Mouse (Mus musculus) midbrain, embryonic 16.5 days (tissue): ENCODE measurements around the gene Btbd8. TPM values are rescaled to one million over a fixed set of nuclear protein-coding genes. Genes with fewer than 3 reads are reported as not detected.

ENCODE experiments used
- ATAC-seq: fragments of 200-750 bp; cut with Nextera tagmentation; 2 replicates; pipeline ENCODE4 v1.8.0; 2017; ENCODE audit warnings: moderate TSS enrichment
- H3K27ac ChIP-seq: fragments of 300-500 bp; sonication (generic); 2 replicates; pipeline ENCODE4 v1.5.1; 2014; ENCODE audit warnings: mild to moderate bottlenecking, low read length, mixed read lengths
- H3K27me3 ChIP-seq: fragments of 300-500 bp; sonication (generic); 2 replicates; pipeline ENCODE4 v1.6.1; 2014; ENCODE audit warnings: low read depth, low read length, mixed read lengths; ENCODE audit not compliant: control insufficient read depth, insufficient read depth
- H3K36me3 ChIP-seq: fragments of 300-500 bp; sonication (generic); 2 replicates; pipeline ENCODE4 v1.6.1; 2014; ENCODE audit warnings: mild to moderate bottlenecking, low read length, moderate library complexity, mixed read lengths; ENCODE audit not compliant: control insufficient read depth, insufficient read depth
- H3K4me1 ChIP-seq: fragments of 300-500 bp; sonication (generic); 2 replicates; pipeline ENCODE4 v1.6.1; 2014; ENCODE audit warnings: mild to moderate bottlenecking, low read length, mixed read lengths; ENCODE audit not compliant: control insufficient read depth, insufficient read depth
- H3K4me2 ChIP-seq: fragments of 300-500 bp; sonication (generic); 2 replicates; pipeline ENCODE4 v1.6.1; 2014; ENCODE audit warnings: mild to moderate bottlenecking, low read length, mixed read lengths
- H3K4me3 ChIP-seq: fragments of 300-500 bp; sonication (generic); 2 replicates; pipeline ENCODE4 v1.5.1; 2014; ENCODE audit warnings: low read depth, mild to moderate bottlenecking, low read length, moderate library complexity, mixed read lengths
- H3K9ac ChIP-seq: fragments of 300-500 bp; sonication (generic); 2 replicates; pipeline ENCODE4 v1.6.1; 2014; ENCODE audit warnings: low read depth, low read length, mixed read lengths
- H3K9me3 ChIP-seq: fragments of 300-500 bp; sonication (generic); replicated peaks from 2 replicates; pipeline ENCODE4 v1.6.1; 2014; ENCODE audit warnings: mild to moderate bottlenecking, low read length, mixed read lengths; ENCODE audit not compliant: control insufficient read depth, poor library complexity, severe bottlenecking
- WGBS: fragments of 180-500 bp; shearing (Covaris S2); extraction: QIAGEN DNeasy Blood & Tissue Kit; methylation state at CpG from one replicate; pipeline ENCODE4 v1.1.7; 2014; 5-methylcytosine and 5-hydroxymethylcytosine counted together
- polyA plus RNA-seq: library from polyadenylated mRNA; unstranded; fragments of >200 nt; fragmentation: Nextera tagmentation; extraction: Ambion mirVana; gene quantifications from 2 replicates; pipeline ENCODE4 v1.2.1, GENCODE M21; 2015

Gene Btbd8
- polyA plus RNA-seq, 1 experiment from 2014 or later: 23.5 TPM

GRCm38 (mm10) chr5:107441881-107442280 is 4.1 kb downstream of the Btbd8 start:
- H3K4me2 ChIP-seq: no peak overlapping the region
- no peaks in the 10 kb centered on the region for H3K36me3 ChIP-seq
- WGBS: 87% methylated on average over 5 of the region's 5 CpGs
- H3K27ac ChIP-seq: no peak overlapping the region
- peaks cover 11% of the 10 kb centered on the region for H3K4me1 ChIP-seq
- H3K4me3 ChIP-seq: no peak overlapping the region
- H3K27me3 ChIP-seq: no peaks in the 10 kb centered on the region
- no peaks in the 10 kb centered on the region for H3K9me3 ChIP-seq
- no peak for ATAC-seq
- H3K9ac ChIP-seq: no peak overlapping the region

- ATAC-seq: no peak
- WGBS: 81% methylated on average over 4 of the region's 4 CpGs
- Histone ChIP-seq H3K4me2 (no peak overlapping the region), H3K4me3 (no peak overlapping the region), H3K9ac (no peak overlapping the region), H3K4me1 (no peaks in the 10 kb centered on the region), H3K27me3 (no peaks in the 10 kb centered on the region), H3K9me3 (no peaks in the 10 kb centered on the region), H3K27ac (no peak overlapping the region), H3K36me3 (no peaks in the 10 kb centered on the region)
Measured at GRCm38 (mm10) chr5:107444251-107444650, 6.5 kb downstream of the Btbd8 start.

- Histone ChIP-seq H3K27me3 (no peaks in the 10 kb centered on the region), H3K27ac (no peak overlapping the region), H3K36me3 (peaks cover 2% of the 10 kb centered on the region; the same call in 1 of the 2 replicates), H3K4me3 (no peak overlapping the region), H3K4me1 (no peaks in the 10 kb centered on the region), H3K9ac (no peak overlapping the region), H3K9me3 (no peaks in the 10 kb centered on the region), H3K4me2 (no peak overlapping the region)
- ATAC-seq: no peak
- 94% methylated on average over 4 of the region's 4 CpGs for WGBS
Measured at GRCm38 (mm10) chr5:107447977-107448376, 10.2 kb downstream of the Btbd8 start.

- Histone ChIP-seq H3K4me3 (no peak overlapping the region), H3K9me3 (no peaks in the 10 kb centered on the region), H3K4me1 (no peaks in the 10 kb centered on the region), H3K27me3 (no peaks in the 10 kb centered on the region), H3K27ac (no peak overlapping the region), H3K36me3 (peaks cover 2% of the 10 kb centered on the region; the same call in 1 of the 2 replicates), H3K4me2 (no peak overlapping the region), H3K9ac (no peak overlapping the region)
- no peak for ATAC-seq
- WGBS: 94% methylated on average over 4 of the region's 4 CpGs
Measured at GRCm38 (mm10) chr5:107448784-107449183, 11.0 kb downstream of the Btbd8 start.

GRCm38 (mm10) chr5:107449620-107450019 is 11.8 kb downstream of the Btbd8 start:
- no peaks in the 10 kb centered on the region for H3K27me3 ChIP-seq
- H3K4me2 ChIP-seq: no peak overlapping the region
- no peak overlapping the region for H3K27ac ChIP-seq
- no peaks in the 10 kb centered on the region for H3K4me1 ChIP-seq
- no peak for ATAC-seq
- WGBS: 93% methylated on average over 5 of the region's 5 CpGs
- H3K9ac ChIP-seq: no peak overlapping the region
- H3K9me3 ChIP-seq: no peaks in the 10 kb centered on the region
- no peak overlapping the region for H3K4me3 ChIP-seq
- H3K36me3 ChIP-seq: peaks cover 2% of the 10 kb centered on the region; the same call in 1 of the 2 replicates

- 95% methylated on average over 5 of the region's 5 CpGs for WGBS
- Histone ChIP-seq H3K4me3 (no peak overlapping the region), H3K4me1 (no peaks in the 10 kb centered on the region), H3K27me3 (no peaks in the 10 kb centered on the region), H3K4me2 (no peak overlapping the region), H3K27ac (no peak overlapping the region), H3K36me3 (peaks cover 2% of the 10 kb centered on the region; the same call in 1 of the 2 replicates), H3K9ac (no peak overlapping the region), H3K9me3 (no peaks in the 10 kb centered on the region)
- no peak for ATAC-seq
Measured at GRCm38 (mm10) chr5:107450299-107450698, 12.5 kb downstream of the Btbd8 start.

GRCm38 (mm10) chr5:107462147-107463076 is 24.6 kb downstream of the Btbd8 start:
- H3K9me3 ChIP-seq: no peaks in the 10 kb centered on the region
- no peaks in the 10 kb centered on the region for H3K36me3 ChIP-seq
- no peak overlapping the region for H3K27ac ChIP-seq
- no peak overlapping the region for H3K9ac ChIP-seq
- no peak for ATAC-seq
- 92% methylated on average over 4 of the region's 4 CpGs for WGBS
- no peak overlapping the region for H3K4me2 ChIP-seq
- no peaks in the 10 kb centered on the region for H3K27me3 ChIP-seq
- H3K4me3 ChIP-seq: no peak overlapping the region
- no peaks in the 10 kb centered on the region for H3K4me1 ChIP-seq

- no peaks in the 10 kb centered on the region for H3K27me3 ChIP-seq
- H3K4me2 ChIP-seq: no peak overlapping the region
- 20% methylated on average over 5 of the region's 5 CpGs for WGBS
- H3K4me3 ChIP-seq: no peak overlapping the region
- no peak; the same call in 1 of the 2 replicates for ATAC-seq
- H3K36me3 ChIP-seq: no peaks in the 10 kb centered on the region
- H3K9me3 ChIP-seq: no peaks in the 10 kb centered on the region
- no peak overlapping the region for H3K9ac ChIP-seq
- H3K27ac ChIP-seq: no peak overlapping the region
- H3K4me1 ChIP-seq: no peaks in the 10 kb centered on the region
Measured at GRCm38 (mm10) chr5:107466501-107466900, 28.7 kb downstream of the Btbd8 start.

GRCm38 (mm10) chr5:107467098-107467497 is 29.3 kb downstream of the Btbd8 start:
- 62% methylated on average over 4 of the region's 4 CpGs for WGBS
- ATAC-seq: no peak
- H3K9ac ChIP-seq: no peak overlapping the region
- H3K4me3 ChIP-seq: no peak overlapping the region
- H3K4me1 ChIP-seq: no peaks in the 10 kb centered on the region
- no peaks in the 10 kb centered on the region for H3K36me3 ChIP-seq
- H3K4me2 ChIP-seq: no peak overlapping the region
- no peaks in the 10 kb centered on the region for H3K9me3 ChIP-seq
- no peak overlapping the region for H3K27ac ChIP-seq
- H3K27me3 ChIP-seq: no peaks in the 10 kb centered on the region
